Mouse (Mus musculus): ENCODE measurements around the gene Sgf29.
A peak's percentile ranks its signal among the peaks of the same experiment; 100 is the strongest.

Sgf29 gene

DNA sequence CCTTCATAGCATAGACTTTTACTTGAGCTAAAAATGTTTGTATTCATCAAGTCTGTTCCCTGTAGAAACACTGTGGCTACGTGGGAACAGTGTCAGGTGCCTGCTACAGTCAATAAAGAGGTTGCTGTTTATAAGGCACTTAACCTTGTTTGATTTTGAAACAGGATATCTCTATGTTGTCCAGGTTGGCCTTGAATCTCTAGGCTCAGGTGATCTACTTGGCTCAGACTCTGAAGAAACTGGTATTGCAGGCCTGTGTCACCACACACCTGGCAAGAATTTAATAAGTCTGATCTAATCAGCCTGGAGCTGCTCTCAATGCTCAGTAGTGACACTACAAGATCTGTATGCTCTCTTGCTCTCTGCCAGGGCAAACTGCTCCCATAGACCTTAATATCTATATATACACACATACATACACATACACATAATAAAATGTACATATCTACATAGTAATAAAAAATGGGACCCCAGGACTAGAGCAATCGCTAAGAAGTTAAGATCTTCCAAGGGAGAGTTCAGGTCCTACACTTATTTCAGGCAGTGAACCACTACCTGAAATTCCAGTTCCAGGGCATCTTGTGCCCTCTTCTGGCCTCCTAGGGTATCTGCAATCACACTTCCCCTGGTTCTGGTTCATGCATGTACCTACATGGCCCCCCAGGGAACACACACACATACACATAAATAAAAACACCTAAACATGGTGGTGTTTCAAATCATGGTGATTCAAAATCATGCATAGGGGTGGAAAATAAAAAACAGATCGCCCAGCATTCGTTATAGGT lies 12.2 kb upstream of the Sgf29 start:
- DNase-seq (ENCODE audit: low read depth, low spot score): peak; percentile 66

DNA sequence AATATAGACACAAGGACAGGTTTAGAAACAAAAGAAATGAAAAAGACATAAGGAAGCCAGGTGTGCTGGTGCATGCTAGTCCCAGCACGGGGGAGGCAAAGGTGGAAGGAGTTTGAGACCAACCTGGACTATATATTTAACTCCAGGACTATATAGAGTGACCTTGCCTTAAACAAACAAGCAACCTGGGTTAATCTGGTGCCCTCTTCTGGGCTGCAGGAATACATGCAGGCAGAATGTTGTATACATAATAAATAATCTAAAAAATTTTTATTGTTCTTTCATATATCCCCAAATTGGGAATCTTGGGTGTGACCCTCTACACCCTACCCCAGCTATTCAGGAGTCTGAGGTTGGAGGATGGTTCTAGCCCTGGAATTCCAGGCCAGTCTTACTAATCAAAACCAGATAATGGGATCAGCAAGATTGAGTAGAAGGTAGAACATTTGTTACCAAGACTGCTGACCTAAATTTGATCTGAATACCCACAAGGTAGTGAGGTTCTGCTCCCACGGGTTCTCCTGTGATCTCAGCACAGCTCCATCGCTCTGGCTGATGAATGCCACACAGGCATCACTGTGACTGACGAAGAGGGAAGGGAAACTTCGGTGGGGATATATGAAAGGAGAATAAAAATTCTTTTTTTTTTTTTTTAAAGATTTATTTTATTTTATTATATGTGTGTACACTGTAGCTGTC lies 6.4 kb upstream of the Sgf29 start:
- DNase-seq (ENCODE audit: low read depth, low spot score): no peak

DNA sequence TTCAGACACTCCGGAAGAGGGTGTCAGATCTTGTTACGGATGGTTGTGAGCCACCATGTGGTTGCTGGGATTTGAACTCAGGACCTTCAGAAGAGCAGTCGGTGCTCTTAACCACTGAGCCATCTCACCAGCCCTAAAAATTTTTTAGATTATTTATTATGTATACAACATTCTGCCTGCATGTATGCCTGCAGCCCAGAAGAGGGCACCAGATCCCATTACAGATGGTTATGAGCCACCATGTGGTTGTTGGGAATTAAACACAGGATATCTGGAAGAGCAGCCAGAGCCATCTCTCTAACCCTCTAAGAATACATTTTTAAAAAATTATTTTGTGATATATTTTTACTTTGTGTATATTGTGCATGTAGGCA lies 5.9 kb upstream of the Sgf29 start:
- peak; percentile 63 for DNase-seq (ENCODE audit: low read depth, low spot score)

DNA sequence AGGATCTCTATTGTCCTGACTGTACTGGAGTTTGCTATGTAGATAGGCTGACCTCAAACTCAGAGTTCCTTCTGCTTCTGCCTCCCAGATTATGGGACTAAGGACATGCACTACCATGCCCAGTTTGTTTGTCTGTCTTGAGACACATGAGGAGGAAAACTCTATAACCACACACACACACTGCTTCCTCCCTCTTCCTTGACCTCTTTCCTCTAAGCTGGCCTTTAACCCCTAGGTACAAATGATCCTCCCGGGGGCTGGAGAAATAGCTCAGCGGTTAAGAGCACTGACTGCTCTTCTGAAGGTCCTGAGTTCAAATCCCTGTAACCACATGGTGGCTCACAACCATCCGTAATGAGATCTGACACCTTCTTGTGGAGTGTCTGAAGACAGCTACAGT lies 4.8 kb upstream of the Sgf29 start:
- no peak for DNase-seq (ENCODE audit: low read depth, low spot score)

DNA sequence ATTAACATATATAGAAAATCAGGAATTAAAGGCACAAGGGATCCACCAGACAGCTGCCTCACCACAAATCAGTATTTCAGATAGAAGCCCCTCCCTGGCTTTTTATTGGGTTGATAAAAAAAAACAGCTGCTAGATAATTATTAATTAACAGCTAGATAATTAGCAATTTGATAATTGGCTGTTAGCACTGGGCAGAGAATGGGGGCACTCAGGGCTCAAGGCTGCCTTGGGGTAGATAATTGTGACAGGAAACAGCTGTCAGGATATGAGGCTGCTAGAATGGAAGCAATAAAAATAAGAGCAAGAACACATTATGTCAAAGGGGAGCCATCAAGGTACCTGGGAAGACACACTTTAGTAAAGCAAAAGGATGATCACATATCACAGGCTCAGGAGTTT lies 4.2 kb upstream of the Sgf29 start:
- DNase-seq (ENCODE audit: low read depth, low spot score): no peak

DNA sequence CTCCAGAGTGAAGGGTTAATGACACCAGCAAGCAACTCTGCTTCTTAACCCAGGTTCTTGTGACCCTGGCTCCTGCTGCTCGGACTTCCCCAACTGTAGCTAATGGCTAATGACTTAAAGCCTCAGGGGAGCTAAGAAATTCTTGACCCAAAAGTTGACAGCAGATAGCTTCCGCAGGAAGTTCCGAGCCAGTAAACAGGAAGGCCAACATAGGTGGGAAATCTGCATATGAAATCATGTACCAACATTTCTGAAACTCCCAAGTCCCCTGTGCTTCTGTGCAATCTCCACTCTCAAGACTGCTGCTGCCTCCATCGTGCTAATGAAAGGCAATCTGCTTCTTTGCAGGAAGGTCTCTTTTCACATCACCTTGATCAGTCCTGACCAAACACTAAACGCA lies 3.4 kb upstream of the Sgf29 start:
- no peak for DNase-seq (ENCODE audit: low read depth, low spot score)

DNA sequence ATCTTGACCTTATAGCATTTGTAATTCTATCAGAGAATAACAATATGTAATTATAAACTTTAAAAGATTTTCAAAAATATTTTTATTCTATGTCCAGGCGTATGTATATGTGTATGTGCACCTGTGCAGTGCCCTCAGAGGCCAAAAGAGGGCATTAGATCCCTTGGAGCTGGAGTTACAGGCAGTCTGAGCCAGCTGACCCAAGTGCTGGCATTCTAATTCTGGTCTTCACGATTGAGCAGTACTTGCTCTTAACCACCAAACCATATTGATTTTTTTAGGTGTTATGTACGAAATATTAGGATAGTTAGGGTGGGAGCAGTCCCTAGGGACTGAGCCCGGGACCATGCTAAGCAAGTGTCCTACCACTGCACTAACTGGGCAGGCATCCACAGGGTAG lies 623 bp upstream of the Sgf29 start:
- DNase-seq (ENCODE audit: low read depth, low spot score): peak; percentile 41

DNA sequence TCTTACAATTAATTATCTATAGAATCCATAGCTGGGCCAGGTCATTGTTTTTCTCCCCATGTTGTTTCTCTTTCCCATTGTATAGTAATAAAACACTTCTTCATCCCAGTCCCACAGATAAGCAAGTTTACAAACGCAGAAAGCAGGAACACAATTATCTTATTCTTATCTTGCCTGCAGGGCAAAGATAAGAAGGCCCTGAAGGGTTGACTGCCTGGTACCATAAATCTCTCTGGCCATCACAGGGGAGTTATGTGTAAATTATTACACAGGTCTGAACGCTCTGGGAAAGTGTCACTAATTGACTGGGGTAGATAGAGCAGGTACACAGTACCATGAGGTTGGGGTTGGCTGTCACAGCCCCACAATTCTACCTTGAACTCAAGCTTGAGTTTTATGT lies 1.7 kb downstream of the Sgf29 start:
- no peak for DNase-seq (ENCODE audit: low read depth, low spot score)

DNA sequence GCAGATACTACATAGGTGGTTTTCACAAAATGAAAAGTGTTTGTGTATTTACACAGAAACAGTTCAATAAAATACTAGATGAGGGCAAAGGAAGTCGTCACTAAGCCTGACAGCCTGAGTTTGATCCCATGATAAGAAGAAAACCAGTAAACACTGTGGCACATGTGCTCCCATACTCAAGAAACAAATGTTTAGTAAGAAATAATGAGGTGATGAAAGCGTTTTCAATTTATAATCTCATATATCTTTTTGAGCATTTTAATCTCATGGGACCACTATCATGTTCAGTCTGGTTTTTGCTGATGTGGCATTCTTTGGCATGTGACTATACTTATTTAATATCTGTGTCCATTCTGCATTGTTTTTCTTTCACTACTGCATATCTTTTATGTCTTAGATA lies 4.9 kb downstream of the Sgf29 start:
- peak; percentile 39 for DNase-seq (ENCODE audit: low read depth, low spot score)

DNA sequence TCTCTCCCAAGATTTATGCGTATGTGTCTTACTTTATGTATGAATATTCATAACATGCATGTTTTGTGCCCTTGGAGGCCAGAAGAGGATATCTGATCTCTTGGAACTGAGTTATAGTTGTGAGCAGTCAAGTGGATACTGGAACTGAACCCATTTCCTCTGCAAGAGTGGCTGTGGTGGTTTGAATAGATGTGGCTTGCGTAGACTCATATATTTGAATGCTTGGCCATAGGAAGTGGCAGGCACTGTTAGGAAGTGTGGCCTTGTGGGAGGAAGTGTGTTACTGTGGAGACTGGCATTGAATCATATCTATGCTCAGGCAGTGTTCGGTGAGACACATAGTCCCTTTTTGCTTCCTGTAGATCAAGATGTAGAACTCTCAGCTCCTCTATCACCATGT lies 6.6 kb downstream of the Sgf29 start:
- DNase-seq (ENCODE audit: low read depth, low spot score): peak; percentile 78

DNA sequence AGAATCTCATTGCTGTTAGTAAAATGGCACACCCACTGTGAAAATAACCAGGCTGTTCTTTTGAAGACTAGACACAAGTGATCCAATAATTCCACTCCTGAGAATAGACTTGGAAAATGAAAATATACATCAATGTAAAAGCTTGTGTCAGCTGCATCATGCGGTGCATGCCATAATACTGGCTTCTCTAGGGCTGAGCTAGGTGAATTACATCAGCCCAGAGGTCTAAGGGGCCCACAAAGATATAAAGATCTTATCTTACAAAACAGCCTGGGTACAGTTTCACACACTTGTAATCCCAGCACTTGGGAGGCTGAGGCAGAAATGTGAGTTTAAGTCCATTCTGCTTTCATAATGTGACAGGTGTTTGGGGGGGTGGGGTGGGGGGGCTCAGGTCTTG lies 8.4 kb downstream of the Sgf29 start:
- DNase-seq (ENCODE audit: low read depth, low spot score): no peak

DNA sequence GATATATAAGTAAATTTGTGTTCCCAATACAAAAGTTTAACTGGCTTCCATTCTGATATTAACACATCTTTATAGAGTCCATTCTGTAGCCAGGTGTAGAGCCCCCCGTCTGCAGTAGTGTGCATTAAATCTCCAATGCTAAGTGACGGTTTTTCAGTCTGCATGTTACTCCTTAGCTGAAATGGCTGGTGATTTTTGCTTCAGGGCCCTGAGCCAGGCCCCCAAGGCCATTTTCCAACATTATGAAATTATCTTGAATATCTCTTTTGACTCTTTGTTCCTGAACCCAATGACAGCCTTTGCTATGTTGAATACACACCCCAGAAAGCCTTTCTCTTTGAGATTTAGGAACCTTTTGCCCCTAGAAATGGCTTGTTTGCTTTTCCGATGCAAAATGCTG lies 10.7 kb downstream of the Sgf29 start:
- no peak for DNase-seq (ENCODE audit: low read depth, low spot score)

DNA sequence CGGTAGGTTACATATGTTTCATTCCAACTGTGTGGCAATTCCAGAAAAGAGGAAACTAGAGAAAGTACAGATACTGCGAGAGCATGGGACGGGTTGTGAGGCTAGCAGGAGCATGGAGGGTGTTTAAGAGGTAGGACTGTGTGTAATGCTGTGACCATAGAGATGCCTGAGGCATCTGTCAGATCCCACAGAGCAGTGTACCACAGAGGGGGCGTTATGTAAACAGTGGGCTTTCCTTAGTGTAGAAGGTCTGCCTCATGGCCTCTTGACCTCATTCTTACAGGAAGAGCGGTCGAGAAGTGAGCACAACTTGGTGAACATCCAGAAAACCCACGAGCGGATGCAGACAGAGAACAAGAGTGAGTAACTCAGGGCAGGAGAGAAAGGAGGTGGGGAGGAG lies 14.5 kb downstream of the Sgf29 start:
- no peak for DNase-seq (ENCODE audit: low read depth, low spot score)

DNA sequence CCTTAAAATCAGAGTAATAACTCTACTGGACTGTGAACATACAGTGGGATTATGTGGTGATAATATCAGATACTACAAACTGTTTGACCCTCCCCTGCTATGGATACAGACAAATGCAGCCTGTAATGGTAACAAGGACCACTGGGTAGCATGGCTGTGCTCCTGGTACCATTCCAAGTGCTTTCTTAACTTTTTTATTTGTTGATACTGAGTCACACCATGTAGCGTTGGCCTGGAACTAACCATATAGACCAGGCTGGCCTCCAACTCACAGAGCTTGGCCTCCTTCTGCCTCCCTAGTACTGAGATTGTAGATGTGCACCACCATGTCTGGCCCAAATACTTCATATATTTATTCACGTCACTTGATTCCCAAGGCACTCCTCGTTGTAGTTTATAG lies 16.2 kb downstream of the Sgf29 start:
- no peak for DNase-seq (ENCODE audit: low read depth, low spot score)

DNA sequence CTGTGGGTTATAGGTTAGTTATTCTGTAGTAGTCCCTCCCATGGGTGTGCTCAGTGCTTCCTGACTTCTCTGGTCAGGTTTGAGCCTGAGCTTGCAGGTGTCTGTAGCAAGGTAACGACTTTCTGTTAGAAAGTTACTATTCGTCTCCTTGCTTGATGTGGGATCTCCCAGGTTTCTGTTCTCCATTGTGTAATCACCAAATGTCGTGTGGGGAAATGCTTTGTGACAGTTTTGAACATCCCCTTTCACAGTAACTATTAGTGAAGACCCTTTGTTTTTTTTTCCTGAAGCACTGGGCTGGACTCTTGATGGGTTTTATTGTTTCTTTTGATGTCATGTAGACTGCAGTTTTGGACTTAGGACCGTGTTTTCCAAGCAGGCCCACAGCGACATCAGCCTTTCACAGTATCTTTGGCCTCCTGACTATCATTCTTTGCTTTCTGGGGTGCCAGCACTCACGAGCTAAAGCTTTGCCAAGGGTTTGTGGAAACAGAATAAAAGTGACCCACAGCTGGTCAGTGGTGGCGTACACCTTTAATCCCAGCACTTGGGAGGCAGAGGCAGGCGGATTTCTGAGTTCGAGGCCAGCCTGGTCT lies 18.5 kb downstream of the Sgf29 start:
- DNase-seq (ENCODE audit: low read depth, low spot score): no peak

DNA sequence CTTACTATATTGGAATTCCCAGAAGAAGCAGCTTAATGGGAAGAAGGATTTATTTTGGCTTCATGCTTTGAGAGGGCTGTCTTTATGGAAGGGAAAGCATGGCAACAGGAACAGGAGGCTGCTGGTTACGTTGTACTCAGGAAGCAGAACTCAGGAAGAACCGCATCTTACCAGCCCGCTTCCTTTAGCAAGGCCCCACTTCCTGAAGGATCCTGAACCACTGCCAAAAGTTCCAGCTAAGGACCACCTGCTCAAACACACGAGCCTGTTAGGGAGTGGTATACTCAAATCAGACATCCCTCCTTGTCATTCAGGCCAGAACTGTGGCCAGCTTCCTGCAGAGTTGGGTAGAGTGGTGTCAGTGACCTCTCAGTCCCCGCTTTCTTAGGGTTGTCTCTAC lies 19.3 kb downstream of the Sgf29 start:
- no peak for DNase-seq (ENCODE audit: low read depth, low spot score)

DNA sequence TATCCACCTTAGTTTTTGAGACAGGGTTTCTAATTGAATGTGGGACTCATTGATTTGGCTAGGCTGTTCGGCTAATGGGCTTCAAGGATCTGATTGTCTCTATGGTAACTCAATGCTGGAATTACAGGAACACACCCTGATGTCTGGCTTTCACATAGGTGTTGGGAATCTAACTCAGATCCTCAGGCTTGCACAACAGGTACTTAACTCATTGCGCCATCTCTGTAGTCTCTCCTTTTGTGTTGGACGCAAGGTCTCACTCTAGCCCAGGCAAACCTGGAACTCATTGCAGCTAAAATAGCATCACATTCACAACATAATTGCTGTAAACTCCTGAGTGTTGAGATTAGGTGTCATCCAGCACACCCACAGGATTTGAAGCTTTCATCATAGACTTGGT lies 21.0 kb downstream of the Sgf29 start:
- DNase-seq (ENCODE audit: low read depth, low spot score): no peak

DNA sequence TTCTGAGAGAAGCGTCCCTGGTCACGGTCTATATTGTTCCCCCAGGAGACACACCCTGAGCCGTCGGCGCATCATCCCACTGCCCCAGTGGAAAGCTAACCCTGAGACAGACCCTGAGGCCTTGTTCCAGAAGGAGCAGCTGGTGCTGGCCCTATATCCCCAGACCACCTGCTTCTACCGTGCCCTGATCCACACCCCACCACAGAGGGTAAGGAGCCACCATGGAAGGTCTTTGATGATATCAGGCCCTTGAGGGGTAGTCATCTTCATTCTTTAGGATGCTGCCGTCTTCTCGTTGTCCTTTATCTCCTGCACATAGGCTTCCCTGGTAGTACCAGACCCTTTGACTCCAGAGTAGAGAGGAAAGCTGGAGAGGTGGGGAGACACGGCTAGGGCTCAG lies 23.0 kb downstream of the Sgf29 start:
- DNase-seq (ENCODE audit: low read depth, low spot score): no peak

DNA sequence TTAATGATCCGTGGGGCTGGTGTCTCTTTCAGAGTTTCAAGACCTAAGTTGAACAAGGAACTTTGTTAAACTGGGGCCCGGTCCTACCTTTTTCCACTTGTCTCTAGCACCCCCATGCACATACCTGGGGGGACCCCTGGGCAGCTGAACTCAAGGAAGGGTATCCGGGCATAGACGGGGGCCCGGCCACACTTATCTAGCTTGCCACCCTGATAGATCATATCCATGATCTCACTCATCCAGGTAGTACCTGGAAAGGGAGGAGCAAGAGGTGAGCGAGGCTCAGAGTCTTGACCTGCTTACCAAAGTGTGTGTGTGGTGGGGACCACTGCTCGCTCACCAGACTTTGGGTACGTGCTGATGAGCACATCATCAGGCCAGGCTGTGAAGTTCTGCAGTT lies 26.0 kb downstream of the Sgf29 start:
- no peak for DNase-seq (ENCODE audit: low read depth, low spot score)

DNA sequence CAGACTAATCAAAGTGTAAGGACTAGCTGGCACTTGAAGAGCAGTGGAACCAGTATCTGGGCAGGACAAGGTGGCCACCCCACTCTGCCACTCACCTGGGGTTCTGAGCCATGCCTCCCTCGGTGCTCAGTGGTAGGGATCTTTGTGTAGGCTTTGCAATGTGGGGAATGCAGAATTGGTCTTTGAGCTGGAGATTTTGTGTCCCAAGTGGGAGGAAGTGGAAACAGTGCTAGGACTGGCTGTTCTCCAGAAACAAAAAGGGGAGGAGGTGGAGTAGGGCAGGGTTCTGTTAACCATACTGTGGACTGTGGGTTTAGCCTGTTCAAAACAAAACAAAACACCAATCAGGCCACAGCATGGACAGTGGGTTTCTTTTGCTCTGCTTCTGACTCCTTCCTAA lies 27.1 kb downstream of the Sgf29 start, which contains the start of gene Sult1a1:
Gene Sult1a1 (minus strand): TSS at position 226 of the 400 bp plus-strand sequence.
- DNase-seq (ENCODE audit: low read depth, low spot score): no peak

DNA sequence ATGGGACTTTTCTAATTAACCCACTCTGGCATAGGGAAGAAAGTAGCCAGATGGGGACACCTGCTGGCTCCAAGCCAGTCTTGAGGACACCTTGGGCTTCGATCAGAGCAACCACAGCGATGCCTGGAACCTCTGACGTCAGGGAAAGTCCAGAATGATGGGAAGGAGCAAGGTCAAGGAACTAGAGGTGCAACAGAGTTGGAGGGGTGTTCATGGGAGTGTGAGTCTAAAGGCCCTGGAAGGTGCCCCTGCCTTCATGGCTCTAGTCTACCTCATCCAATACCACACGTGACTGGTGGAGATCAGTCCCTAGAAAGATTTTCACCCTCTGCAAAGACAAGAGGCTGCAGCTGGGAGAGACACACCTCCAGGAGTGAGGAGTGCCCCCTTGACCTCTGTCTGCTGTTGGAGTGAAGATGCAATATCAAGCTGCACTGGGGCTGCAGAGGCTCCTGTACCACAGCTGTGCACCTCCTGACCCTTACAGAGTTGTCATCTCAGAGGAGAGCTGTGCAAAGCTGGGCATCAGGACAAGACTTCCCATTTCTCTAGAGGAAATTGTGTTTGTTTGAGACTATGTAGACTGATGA lies 27.6 kb downstream of the Sgf29 start:
- DNase-seq (ENCODE audit: low read depth, low spot score): no peak

DNA sequence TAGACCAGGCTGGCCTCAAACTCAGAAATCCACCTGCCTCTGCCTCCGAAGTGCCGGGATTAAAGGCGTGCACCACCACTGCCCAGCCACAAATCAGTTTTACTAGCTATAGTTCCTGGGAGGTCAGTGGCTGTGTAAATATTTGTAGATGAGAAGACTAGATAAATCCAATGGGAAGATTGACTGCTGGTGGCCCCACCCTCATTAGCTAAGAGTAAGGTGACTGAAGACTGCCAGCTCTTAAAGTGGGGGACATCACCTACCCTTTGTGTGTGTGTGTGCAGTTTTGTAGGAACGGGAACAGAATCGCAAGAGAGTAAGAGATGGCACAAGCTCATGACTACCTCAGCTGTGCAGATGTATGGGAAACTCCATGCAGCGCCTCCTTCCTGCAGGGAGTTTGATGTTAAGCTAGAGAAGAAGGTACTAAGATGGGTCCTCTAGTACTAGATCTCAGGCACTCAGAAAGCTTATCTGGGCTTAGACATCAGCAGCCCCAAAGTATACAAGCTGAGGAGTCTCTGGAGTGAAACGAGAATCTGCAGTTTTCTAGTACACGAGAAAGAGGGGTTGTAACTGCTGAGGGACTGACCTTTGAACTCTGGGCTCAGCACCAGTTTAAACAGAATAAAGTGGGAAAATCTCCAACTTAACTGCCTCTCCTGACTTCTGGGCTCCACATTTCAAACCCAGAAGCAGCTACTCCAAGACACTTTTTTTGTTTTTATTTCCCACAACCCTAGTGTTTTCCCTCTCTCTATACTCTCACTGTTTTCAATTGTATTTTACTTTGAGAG lies 29.6 kb downstream of the Sgf29 start:
- no peak for DNase-seq (ENCODE audit: low read depth, low spot score)

All from CD4-positive helper T cell, adult 2 months (primary cell).